Mouse (Mus musculus) CD4-positive helper T cell, adult 2 months (primary cell): ENCODE results near the gene Faim2.

Source experiments
- DNase-seq: peaks from one replicate; pipeline ENCODE4 v3.0.0-alpha.2; 2012; ENCODE audit warnings: low read depth, missing footprints, low spot score

Gene Faim2

DNA sequence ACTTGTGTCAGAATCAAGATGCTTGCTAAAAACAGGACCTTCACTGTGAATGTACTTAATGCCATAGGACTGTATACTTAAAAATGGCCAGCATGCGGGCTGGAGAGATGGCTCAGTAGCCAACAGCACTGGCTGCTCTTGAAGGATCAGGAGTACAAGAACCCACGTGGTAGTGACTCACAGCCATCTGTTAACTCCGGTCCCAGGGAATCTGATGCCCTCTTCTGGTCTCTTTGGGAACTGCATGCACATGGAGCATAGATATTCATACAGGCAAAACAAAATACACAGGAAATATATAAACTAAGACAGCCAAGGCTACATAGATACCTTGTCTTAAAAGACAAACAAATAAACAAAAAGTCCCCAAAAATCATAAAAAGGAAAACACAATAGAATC lies 58.9 kb downstream of the Faim2 start:
- peak; percentile 72 for DNase-seq

- no peak for DNase-seq
Observed at GRCm38 (mm10) chr15:99463194-99463593, 64.8 kb downstream of the Faim2 start.

DNA sequence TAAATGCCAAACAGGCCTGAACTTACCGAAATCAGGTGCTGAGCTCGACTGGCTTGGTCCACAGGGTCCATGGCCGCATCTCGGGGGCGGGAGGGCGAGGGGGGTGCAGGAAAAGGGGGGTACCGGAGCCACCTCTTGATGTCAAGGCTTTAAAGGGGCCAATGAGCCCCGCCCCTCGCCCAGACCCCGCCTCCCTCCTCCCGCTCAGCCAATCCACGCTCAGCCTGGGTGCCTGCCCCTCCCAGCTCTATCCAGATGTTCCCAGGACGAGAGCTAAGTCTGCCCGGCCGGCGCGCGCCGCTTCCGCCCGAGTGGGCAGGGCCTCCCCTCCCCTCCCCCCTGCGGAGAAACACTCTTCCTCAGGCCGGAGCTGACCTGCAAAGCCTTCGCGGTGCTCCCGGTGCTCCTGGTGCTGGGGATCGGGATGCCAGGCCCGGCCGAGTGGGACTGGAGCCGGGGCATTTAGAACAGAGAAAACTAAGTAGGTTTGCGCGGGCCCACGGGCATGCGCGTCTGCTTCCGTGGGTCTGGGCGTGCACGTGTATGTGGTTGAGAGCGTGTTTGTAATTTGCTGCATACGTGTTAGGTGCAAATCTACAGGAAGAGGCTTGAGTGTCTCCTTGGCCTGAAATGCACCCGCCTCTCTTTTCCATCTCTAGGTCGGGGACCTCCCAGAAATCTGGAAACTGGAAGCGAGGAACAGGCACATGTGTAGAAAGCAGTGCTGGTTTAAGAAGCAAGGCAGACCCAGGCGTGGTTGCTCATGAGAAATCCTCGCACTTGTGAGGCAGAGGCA lies 70.2 kb downstream of the Faim2 start, which contains the start of gene Nckap5l:
Gene Nckap5l, minus strand, starts transcription at position 143 of the 796 bp plus-strand sequence.
- peak; percentile 94 for DNase-seq

- DNase-seq: peak; percentile 55
Observed at GRCm38 (mm10) chr15:99456963-99457605, 70.9 kb downstream of the Faim2 start.

DNA sequence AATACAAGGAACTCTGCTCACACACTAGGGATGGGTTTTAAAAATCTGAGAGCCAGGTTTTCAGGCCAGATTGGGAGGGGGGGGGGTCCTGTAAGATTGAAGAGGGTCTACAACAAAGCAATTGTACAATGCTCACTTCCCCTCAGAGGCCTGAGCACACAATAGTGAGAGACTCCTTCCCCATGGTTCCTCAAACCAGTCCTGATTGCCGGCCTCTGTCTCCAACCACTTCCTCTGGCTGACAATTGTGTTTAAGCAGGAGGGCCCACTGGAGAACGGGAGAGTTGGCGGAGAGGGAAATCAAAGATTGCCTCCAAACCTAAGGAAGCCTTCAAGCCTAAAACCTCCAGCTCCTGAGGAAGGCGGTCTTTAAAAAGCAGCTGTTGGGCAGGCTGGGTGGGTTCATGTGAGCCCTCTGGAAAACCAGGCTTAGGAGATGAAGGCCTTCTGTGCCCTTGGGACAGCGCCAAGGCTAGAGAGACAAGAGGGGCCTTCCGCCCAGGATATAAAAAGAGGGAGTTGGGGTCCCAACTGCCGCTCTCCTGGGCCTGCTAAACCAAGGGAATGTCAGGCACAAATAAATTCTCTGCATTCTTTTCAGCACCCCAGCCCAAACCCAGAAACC lies 71.5 kb downstream of the Faim2 start:
- no peak for DNase-seq

DNA sequence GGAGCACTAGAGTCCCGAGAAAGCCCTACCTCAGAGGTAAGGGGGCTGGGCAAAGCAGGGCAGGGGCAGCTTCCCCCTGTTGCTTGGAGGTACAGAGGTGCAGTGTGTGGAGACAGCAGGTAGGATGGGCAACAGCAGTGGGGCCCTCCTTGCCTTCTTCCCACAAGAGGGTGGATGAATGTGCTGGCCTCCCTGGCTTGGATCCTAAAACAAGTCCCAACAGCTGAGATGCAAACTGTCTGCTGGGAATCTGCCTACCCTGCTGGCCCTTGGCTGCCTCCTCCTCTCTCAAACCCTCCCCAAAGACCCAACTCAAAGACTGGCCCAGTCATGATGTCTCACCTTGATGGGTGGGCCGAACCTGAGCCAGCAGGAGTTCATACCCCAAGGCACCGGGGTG lies 72.5 kb downstream of the Faim2 start:
- no peak for DNase-seq

GRCm38 (mm10) chr15:99454585-99455279 lies 73.2 kb downstream of the Faim2 start:
- no peak for DNase-seq

DNA sequence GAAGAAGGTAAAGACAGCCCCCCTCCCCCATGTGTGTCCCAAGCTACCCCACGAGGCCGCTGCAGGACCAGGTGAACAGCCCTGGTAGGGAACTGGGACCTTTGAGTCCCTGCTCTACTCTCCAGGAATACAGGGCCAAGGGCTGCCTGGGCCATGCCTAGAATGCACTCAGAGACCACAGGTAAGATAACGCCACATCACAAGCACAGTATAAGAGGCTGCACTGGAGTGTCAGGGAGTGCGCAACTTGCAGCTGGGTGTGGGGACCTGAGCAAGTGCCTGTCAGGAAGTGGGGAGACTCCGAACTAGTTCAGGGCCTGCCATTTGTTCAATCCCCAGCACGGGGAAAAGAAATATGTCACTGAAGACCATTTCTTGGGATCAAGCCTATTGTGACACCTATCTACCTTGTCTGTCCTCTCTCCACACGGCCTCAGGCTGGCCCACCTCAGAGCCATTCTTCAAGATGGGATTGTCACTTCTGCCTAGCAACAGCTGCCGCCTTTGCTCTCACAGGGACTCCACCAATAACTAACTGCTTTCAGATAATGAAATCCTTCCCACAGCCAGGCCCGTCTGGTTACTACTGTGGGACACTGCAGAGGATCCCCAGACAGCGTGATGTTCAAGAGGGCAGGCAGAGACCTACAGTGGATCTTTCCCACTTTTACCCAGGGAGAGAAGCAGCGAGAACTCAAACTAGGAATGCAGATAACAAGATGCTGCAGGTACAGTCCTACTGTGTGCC lies 74.6 kb downstream of the Faim2 start:
- no peak for DNase-seq

DNA sequence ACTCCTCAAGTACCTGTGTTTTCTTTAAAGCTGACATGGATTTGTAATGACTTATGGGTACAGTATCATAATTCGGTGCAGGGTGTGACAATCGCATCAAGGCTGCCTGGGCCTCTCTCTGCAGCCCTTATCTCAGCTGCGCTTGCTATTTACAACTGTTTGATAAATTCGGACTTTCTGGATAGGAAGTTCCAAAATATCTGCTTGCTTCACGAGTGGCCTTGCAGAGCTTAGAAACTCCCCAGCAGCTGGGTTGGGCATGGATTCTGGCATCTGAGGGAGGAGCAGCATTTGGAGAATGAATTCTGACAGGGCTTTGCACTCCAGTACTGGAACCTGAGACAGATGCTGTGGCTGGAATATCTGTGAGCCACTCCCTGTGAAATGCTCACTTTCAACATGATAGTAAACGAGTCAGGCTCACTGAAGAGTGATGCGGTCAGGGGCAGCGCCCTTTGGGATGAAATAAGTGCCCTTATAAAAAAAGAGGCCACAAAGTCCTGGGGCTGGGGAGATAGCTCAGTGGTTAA lies 78.1 kb downstream of the Faim2 start:
- no peak for DNase-seq

GRCm38 (mm10) chr15:99449131-99449750 lies 78.7 kb downstream of the Faim2 start:
- peak; percentile 28 for DNase-seq
